ENCODE assay signal across 31 mouse cellular contexts in the genomic region with DNA sequence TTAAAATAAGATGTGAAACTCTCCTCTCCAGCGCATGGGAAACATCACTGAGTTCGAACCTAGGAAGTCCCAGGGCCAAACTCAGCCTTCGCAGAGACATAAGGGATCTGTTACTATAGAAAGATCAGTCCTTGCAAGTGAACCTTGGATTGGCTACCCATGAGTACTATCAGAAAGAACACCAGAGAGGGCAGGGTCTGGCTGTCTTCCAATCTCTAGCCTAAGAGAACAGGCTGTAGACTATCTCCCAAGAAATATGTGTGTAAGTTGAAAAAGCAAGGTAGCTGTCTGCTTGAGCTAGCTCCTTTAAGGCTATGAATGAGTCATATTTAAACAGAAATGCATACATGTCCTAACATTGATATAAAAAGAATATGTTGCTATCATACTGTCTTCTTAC. TPM values are rescaled to one million over a fixed set of nuclear protein-coding genes. Genes with fewer than 3 reads are reported as not detected.
DNase-seq lines count a peak whose midpoint lies in the region; ATAC-seq and TF ChIP-seq lines count a peak whose summit lies in the region.
"Had no signal": no experiment of that assay in that cellular context is flagged by ENCODE, and none has a peak within 500 bp of the region (broad histone marks: within the 10 kb centered on the region; RNA-seq: fewer than 3 reads in every experiment).

No protein-coding gene starts in this region.

- WGBS in lung, embryonic 14.5 days: 87% methylated on average over 3 of the region's 3 CpGs
- WGBS in hindbrain, embryonic 16.5 days: 91% methylated on average over 3 of the region's 3 CpGs

- no peaks in the 10 kb centered on the region for H3K4me1 ChIP-seq in lung, embryonic 14.5 days (ENCODE audit: insufficient read depth)
- peaks cover 5% of the 10 kb centered on the region; the same call in 1 of the 2 replicates for H3K4me1 ChIP-seq in hindbrain, embryonic 16.5 days (ENCODE audit: control insufficient read depth, insufficient read depth, low read depth, low read length)

- no peak overlapping the region for H3K9ac ChIP-seq in lung, embryonic 14.5 days
- no peak overlapping the region for H3K9ac ChIP-seq in hindbrain, embryonic 16.5 days (ENCODE audit: low read depth, low read length)
- H3K9ac ChIP-seq: embryonic facial prominence, embryonic 13.5 days; forebrain, embryonic 12.5 days; forebrain, postnatal 0 days; heart, embryonic 13.5 days; hindbrain, embryonic 15.5 days; intestine, embryonic 15.5 days; neural tube, embryonic 12.5 days had no signal

- no peak overlapping the region for H3K4me2 ChIP-seq in lung, embryonic 14.5 days
- no peak overlapping the region for H3K4me2 ChIP-seq in hindbrain, embryonic 16.5 days (ENCODE audit: low read length)
- H3K4me2 ChIP-seq: embryonic facial prominence, embryonic 13.5 days; forebrain, embryonic 12.5 days; heart, embryonic 13.5 days; hindbrain, embryonic 15.5 days; intestine, embryonic 15.5 days; midbrain, embryonic 11.5 days; neural tube, embryonic 12.5 days had no signal

- H3K4me3 ChIP-seq in lung, embryonic 14.5 days (ENCODE audit: low read depth, low read length): no peak overlapping the region
- no peak overlapping the region for H3K4me3 ChIP-seq in hindbrain, embryonic 16.5 days (ENCODE audit: low read length)
- H3K4me3 ChIP-seq: embryonic facial prominence, embryonic 13.5 days; forebrain, embryonic 12.5 days; heart, embryonic 13.5 days; hindbrain, embryonic 10.5 days; hindbrain, embryonic 15.5 days; intestine, embryonic 15.5 days; neural tube, embryonic 12.5 days had no signal

- no peak for TF ChIP-seq CTCF in lung, embryonic 14.5 days (IDR thresholded peaks at IDR 0.05; ENCODE audit: low read depth)

- no peaks in the 10 kb centered on the region for H3K9me3 ChIP-seq in lung, embryonic 14.5 days (ENCODE audit: low read depth, low read length)
- H3K9me3 ChIP-seq in hindbrain, embryonic 16.5 days (ENCODE audit: control insufficient read depth, low read length): no peaks in the 10 kb centered on the region
- H3K9me3 ChIP-seq: embryonic facial prominence, embryonic 13.5 days; forebrain, embryonic 12.5 days; heart, embryonic 13.5 days; hindbrain, embryonic 10.5 days; hindbrain, embryonic 15.5 days; intestine, embryonic 15.5 days; neural tube, embryonic 12.5 days had no signal

- ATAC-seq in lung, embryonic 14.5 days (ENCODE audit: insufficient read depth): no peak
- peak; percentile 83 for ATAC-seq in megakaryocyte progenitor cell, adult 5-6 weeks (replicated peaks; ENCODE audit: poor library complexity)
- no peak for ATAC-seq in inflammation-experienced regulatory T-cells, adult 6 months
- no peak for ATAC-seq in hindbrain, embryonic 16.5 days
- ATAC-seq: forebrain, postnatal 0 days; intestine, embryonic 15.5 days; midbrain, embryonic 16.5 days; Patski had no signal

- DNase-seq in cerebellum, postnatal 10 days: peak; percentile 18 to 33
- DNase-seq in cerebellum, adult 8-10 months: no peak
- DNase-seq in lung, embryonic 14.5 days: peak; percentile 27
- no peak for DNase-seq in lung, postnatal 25 days (ENCODE audit: low spot score)
- DNase-seq in NIH3T3 (ENCODE audit: low read depth): peak; percentile 6
- DNase-seq: forebrain, postnatal 0 days; kidney, adult 2 months; lung, adult 18-20 months; thymus, adult 18-20 months; thymus, postnatal 25 days had no signal

- H3K27ac ChIP-seq in lung, embryonic 14.5 days (ENCODE audit: low read depth): no peak overlapping the region
- H3K27ac ChIP-seq in hindbrain, embryonic 16.5 days (ENCODE audit: low read depth, low read length): no peak overlapping the region
- H3K27ac ChIP-seq: embryonic facial prominence, embryonic 13.5 days; forebrain, embryonic 12.5 days; heart, embryonic 13.5 days; hindbrain, embryonic 10.5 days; hindbrain, embryonic 15.5 days; intestine, embryonic 15.5 days; neural tube, embryonic 12.5 days; stomach, postnatal 0 days had no signal

- peaks cover 13% of the 10 kb centered on the region for H3K27me3 ChIP-seq in lung, embryonic 14.5 days (ENCODE audit: insufficient read depth, low read length)
- H3K27me3 ChIP-seq in hindbrain, embryonic 16.5 days (replicated peaks; ENCODE audit: control insufficient read depth, insufficient read depth, low read length): 0 out of 2 replicates have a peak, but pooled peaks cover 2% of the 10 kb centered on the region

- no peaks in the 10 kb centered on the region for H3K36me3 ChIP-seq in lung, embryonic 14.5 days (ENCODE audit: insufficient read depth)
- H3K36me3 ChIP-seq in hindbrain, embryonic 16.5 days (ENCODE audit: control insufficient read depth, insufficient read depth, low read length): no peaks in the 10 kb centered on the region
- H3K36me3 ChIP-seq: embryonic facial prominence, embryonic 13.5 days; forebrain, embryonic 12.5 days; heart, embryonic 13.5 days; hindbrain, embryonic 10.5 days; hindbrain, embryonic 15.5 days; intestine, embryonic 15.5 days; neural tube, embryonic 12.5 days had no signal

RNA-seq across cellular contexts. Expression of a gene that starts 1.4 kb away (rescaled TPM):
- 0.20 TPM in 1 of 2 replicates, not detected in the other for polyA plus RNA-seq in lung, embryonic 14.5 days (2014; fragmentation: Nextera tagmentation; extraction: Ambion mirVana)
- 0.25 TPM in 1 of 2 replicates, not detected in the other for total RNA-seq in megakaryocyte progenitor cell, adult 5-6 weeks (2015)
- 0.14 and 0.67 TPM in 2 replicates for total RNA-seq in megakaryocyte progenitor cell, adult 5-6 weeks (2017)
- polyA plus RNA-seq in inflammation-experienced regulatory T-cells, adult 6 months (2017; shearing (Covaris generic)): under 1 TPM in 1 of 3 experiments, not detected in 2; 0.73 TPM
- polyA plus RNA-seq in hindbrain, embryonic 16.5 days (2015; fragmentation: Nextera tagmentation; extraction: Ambion mirVana): 0.44 and 0.75 TPM in 2 replicates
- total RNA-seq: gastrocnemius, postnatal 4 days; heart, adult 8-10 months; heart, postnatal 14 days; layer of hippocampus, adult 8-10 months; layer of hippocampus, postnatal 25 days; left cerebral cortex, postnatal 4 days had no signal
- polyA plus RNA-seq: forebrain, embryonic 12.5 days; forebrain, postnatal 0 days; heart, embryonic 13.5 days; neural tube, embryonic 12.5 days; spleen, adult 2 months had no signal

Comparison
In these comparisons a context has a peak if more than half of its experiments do, and no peak if none do; other contexts are left out.
1. DNase-seq: peak in cerebellum, postnatal 10 days (2 of 2), lung, embryonic 14.5 days (single experiment) and NIH3T3 (single experiment); none in cerebellum, adult 8-10 months (single experiment) and lung, postnatal 25 days (single experiment).